Mouse (Mus musculus): ENCODE measurements around the gene Rmdn2.

DNA sequence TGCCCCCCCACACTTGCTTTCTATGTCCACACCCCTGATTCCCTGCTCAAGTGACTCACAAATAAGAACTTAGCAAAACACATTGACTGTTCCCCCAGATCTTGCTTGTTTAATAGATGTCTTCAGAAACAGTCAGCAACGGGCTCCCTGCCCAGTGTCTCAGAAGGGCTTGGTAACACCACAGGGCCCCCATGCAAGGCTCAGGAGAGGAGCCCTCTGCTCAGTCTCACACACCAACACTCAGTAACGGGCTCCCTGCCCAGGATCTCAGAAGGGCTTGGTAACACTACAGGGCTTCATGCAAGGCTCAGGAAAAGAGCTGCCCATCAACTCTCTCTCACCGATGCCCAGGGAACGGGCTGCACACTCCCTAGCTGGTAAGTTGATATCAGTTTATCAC, 83.4 kb downstream of the Rmdn2 start:
- TF ChIP-seq CTCF (conservative IDR thresholded peaks at IDR 0.05; ENCODE audit: low read length), result no peak
- TF ChIP-seq POU5F1 (IDR thresholded peaks at IDR 0.05; ENCODE audit: borderline replicate concordance, low read length), result no peak
